Mouse (Mus musculus) heart, embryonic 15.5 days (tissue): ENCODE results near the gene Fbxl8. TPM values are rescaled to one million over a fixed set of nuclear protein-coding genes. Genes with fewer than 3 reads are reported as not detected.

Experiments used
- ATAC-seq: fragments of 200-750 bp; cut with Nextera tagmentation; replicated peaks from 2 replicates; pipeline ENCODE4 v1.8.0; 2017; ENCODE audit warnings: low read depth, moderate TSS enrichment; ENCODE audit not compliant: insufficient number of reproducible peaks, insufficient read depth, low FRiP score
- H3K27ac ChIP-seq: fragments of 300-500 bp; sonication (generic); 2 replicates; pipeline ENCODE4 v1.5.1; 2015; ENCODE audit warnings: mild to moderate bottlenecking, inconsistent platforms
- H3K27me3 ChIP-seq: fragments of 300-500 bp; sonication (generic); 2 replicates; pipeline ENCODE4 v1.6.1; 2015; ENCODE audit warnings: inconsistent platforms
- H3K36me3 ChIP-seq: fragments of 300-500 bp; sonication (generic); 2 replicates; pipeline ENCODE4 v1.6.1; 2015; ENCODE audit warnings: mild to moderate bottlenecking, inconsistent platforms
- H3K4me1 ChIP-seq: fragments of 300-500 bp; sonication (generic); replicated peaks from 2 replicates; pipeline ENCODE4 v1.6.1; 2015; ENCODE audit warnings: inconsistent platforms
- H3K4me2 ChIP-seq: fragments of 300-500 bp; sonication (generic); 2 replicates; pipeline ENCODE4 v1.6.1; 2015; ENCODE audit warnings: inconsistent platforms, mild to moderate bottlenecking, moderate library complexity
- H3K4me3 ChIP-seq: fragments of 300-500 bp; sonication (generic); 2 replicates; pipeline ENCODE4 v1.5.1; 2015; ENCODE audit warnings: mild to moderate bottlenecking, inconsistent platforms
- H3K9ac ChIP-seq: fragments of 300-500 bp; sonication (generic); 2 replicates; pipeline ENCODE4 v1.6.1; 2015; ENCODE audit warnings: mild to moderate bottlenecking, inconsistent platforms
- H3K9me3 ChIP-seq: fragments of 300-500 bp; sonication (generic); replicated peaks from 2 replicates; pipeline ENCODE4 v1.6.1; 2016; ENCODE audit warnings: inconsistent platforms
- WGBS: fragments of 180-500 bp; shearing (Covaris S2); methylation state at CpG from one replicate; pipeline ENCODE4 v1.1.7; 2015; ENCODE audit warnings: mixed read lengths; 5-methylcytosine and 5-hydroxymethylcytosine counted together
- polyA plus RNA-seq: library from polyadenylated mRNA; unstranded; fragments of >200 nt; fragmentation: Nextera tagmentation; extraction: Ambion mirVana; gene quantifications from 2 replicates; pipeline ENCODE4 v1.2.1, GENCODE M21; 2015

The Fbxl8 gene
- polyA plus RNA-seq, 1 experiment from 2014 or later, result 3.1 TPM

DNA sequence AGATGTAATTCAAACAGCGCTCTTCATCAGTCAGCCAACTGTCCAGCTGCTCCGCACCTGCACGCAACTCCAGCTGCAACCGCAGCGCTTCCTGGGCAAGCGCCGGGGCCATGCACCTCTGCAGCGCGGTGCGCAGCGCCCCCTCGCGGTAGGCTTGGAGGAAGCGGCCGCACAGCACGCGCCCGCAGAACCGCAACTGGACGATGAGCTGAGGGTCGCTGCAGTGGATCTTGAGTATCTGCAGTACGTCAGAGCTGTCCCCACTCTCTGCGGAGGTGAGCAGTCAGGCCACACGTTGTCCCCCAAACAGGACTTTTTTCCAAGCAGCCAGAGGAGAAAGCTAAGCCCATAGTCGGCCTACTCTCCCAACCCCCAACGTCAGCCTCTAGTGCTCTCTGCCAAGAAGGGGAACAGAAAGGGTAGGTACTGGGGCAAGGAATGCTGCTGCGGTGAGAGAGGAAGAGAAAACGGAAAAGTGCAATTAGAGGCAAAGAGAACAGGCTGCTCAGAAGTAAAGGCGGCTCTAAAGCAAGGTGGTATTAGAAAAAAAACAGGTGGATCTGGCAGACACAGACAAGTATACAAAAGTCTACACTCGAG is 4.6 kb upstream of the Fbxl8 start:
- Histone ChIP-seq H3K4me3 (peak overlapping the region; percentile 51), H3K4me1 (peaks cover 33% of the 10 kb centered on the region), H3K27me3 (peaks cover 47% of the 10 kb centered on the region), H3K27ac (no peak overlapping the region), H3K9ac (peak overlapping the region; percentile 48), H3K4me2 (peak overlapping the region; percentile 89), H3K9me3 (no peaks in the 10 kb centered on the region), H3K36me3 (no peaks in the 10 kb centered on the region)
- WGBS, result 5% methylated on average over 30 of the region's 30 CpGs
- ATAC-seq, result no peak

DNA sequence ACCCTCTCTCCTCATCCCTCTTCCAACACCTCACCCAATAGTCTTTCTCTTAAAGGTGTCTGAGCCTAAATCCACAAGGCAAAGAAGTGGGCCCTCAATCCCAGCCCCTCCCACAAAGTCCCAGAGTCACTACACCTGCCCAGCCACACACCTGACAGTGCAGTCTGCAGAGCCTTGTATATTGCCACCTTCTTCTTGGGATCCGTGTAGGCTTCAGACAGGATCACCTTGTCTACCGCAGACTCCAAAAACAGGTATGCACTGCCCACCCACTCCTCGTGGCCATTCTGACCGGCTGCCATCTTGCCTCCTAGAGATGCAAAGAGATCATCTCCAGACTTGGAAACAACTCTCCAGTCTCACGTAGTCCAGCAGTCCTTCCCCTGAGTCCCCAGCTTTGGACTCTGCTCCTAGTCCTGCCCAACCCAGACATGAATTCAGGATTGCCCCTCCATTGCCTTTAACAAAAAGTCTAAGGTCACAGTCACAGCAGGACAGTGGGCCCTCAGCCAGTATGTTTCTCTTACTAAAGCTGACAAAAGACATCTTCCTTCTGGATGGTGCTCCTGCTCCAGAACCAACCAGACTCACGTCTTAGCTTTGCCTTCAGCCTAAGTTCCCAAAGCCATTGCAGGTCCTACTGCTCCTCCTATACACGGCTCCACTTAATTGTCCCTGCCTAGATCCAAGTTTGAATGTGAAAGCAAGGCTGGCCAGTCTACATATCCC is 3.9 kb upstream of the Fbxl8 start:
- no peak for ATAC-seq
- Histone ChIP-seq H3K4me3 (no peak overlapping the region), H3K9me3 (no peaks in the 10 kb centered on the region), H3K27ac (no peak overlapping the region), H3K4me1 (peaks cover 30% of the 10 kb centered on the region), H3K9ac (no peak overlapping the region), H3K27me3 (peaks cover 44% of the 10 kb centered on the region), H3K4me2 (no peak overlapping the region), H3K36me3 (no peaks in the 10 kb centered on the region)
- WGBS, result 71% methylated on average over 7 of the region's 7 CpGs

DNA sequence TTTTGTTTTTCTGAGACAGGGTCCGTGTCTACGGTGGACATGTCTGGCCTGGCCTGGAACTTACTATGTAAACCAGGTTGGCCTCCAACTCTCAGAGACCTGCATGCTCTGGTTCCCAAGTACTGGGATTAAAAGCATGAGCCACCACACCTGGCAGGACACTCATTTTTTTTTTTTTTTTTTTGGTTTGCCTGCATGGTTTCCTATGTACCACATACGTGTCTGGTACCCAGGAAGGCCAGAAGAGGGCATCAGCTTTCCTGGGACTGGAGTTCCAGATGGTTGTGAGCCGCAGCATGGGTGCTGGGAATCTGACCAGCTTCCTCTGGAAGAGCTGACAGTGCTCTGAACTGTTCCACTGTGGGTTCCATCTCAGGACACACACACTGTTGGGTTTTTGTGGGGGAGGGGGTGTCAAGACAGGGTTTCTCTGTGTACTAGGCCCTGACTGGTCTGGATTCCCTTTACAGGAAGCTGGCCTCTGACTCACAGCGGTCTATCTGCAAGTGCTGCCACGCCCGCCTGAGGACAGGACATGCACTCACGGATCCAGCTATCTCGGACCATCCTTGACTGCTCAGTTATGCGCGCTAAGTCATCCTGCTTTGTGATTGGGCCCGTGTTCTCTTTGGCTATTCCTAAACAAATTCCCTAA is 3.0 kb upstream of the Fbxl8 start:
- Histone ChIP-seq H3K9me3 (no peaks in the 10 kb centered on the region), H3K27ac (no peak overlapping the region), H3K36me3 (no peaks in the 10 kb centered on the region), H3K27me3 (peaks cover 39% of the 10 kb centered on the region), H3K4me3 (no peak overlapping the region), H3K4me1 (peaks cover 30% of the 10 kb centered on the region), H3K4me2 (no peak overlapping the region), H3K9ac (no peak overlapping the region)
- no peak for ATAC-seq
- WGBS, result 86% methylated on average over 12 of the region's 12 CpGs

DNA sequence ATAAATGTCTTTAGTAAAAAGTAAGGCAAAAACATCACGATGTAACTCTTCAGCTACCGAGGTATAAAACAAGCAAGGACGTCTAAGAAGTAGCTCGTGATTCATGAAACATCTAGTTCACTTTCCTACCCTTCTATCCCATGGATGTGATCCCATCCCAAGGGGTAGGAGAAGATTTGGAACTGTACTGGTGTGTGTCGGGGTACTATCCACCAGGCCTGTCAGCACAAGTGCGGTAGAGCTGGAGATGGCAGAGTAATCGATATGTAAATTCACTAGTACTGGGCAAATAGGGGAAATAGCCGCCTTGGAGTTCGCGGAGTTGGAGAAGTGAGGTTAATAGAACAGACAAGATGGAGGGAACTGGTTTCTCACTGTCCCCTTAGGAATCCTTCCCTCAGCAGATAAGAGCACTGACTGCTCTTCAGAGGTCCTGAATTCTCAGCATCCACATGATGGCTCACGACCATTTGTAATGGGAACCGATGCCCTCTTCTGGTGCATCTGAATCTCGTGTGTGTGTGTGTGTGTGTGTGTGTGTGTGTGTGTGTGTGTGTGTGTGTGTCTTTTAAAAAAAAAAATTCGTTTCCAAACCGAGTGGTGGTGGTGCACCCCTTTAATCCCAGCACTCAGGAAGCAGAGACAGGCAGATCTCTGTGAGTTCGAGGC is 1.1 kb upstream of the Fbxl8 start:
- peak overlapping the region; percentile 80 for H3K4me2 ChIP-seq
- peaks cover 35% of the 10 kb centered on the region for H3K4me1 ChIP-seq
- WGBS, result 40% methylated on average over 16 of the region's 16 CpGs
- 0 out of 2 replicates have a peak, but pooled peaks cover 3% of the 10 kb centered on the region for H3K36me3 ChIP-seq
- no peaks in the 10 kb centered on the region for H3K9me3 ChIP-seq
- peak overlapping the region; percentile 79 for H3K4me3 ChIP-seq
- H3K27me3 ChIP-seq, result peaks cover 52% of the 10 kb centered on the region
- H3K9ac ChIP-seq, result no peak overlapping the region
- no peak for ATAC-seq
- no peak overlapping the region for H3K27ac ChIP-seq

DNA sequence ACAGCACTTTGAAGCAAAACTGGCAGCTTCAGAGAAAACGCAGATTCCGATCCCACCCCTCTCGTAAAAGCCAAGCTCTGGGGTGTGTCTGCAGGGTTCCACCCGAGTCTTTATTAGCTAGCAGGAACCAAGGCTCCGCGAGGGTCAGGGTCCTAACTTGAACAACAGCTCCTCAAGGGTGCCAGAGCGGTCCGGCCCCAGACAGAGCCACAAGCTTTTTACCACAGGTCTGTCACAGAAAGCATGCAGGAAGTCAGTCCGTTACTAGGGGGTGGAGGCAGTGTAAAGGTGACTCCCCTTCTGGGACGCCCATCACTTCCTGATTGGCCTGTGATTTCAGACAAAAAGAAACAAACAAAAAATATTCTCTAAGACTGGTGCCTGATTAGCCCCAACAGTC is 680 bp downstream of the Fbxl8 start:
- Histone ChIP-seq H3K4me3 (peak overlapping the region; percentile 79), H3K9me3 (no peaks in the 10 kb centered on the region), H3K4me2 (peak overlapping the region; percentile 80), H3K27me3 (peaks cover 56% of the 10 kb centered on the region), H3K4me1 (peaks cover 36% of the 10 kb centered on the region), H3K27ac (no peak overlapping the region), H3K36me3 (0 out of 2 replicates have a peak, but pooled peaks cover 3% of the 10 kb centered on the region), H3K9ac (peak overlapping the region; percentile 62)
- ATAC-seq, result no peak
- 12% methylated on average over 10 of the region's 10 CpGs for WGBS

DNA sequence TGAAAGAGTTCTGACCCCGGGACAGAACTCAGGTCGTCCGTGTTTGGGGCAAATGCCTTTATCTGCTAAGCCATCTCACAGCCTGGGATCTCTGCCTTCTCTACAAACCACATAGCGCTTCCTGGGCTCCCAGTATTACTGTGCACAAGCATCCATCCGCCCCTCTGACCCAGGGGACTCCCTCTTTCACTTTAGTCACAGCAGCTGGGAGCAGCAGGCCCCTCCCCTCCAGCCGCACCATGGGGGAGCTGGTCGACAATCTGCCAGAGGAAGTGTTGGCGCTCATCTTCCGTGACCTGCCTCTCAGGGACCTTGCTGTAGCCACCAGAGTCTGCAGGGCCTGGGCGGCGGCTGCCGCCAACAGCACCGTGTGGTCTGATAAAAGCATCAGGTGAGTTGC is 2.3 kb downstream of the Fbxl8 start:
- Histone ChIP-seq H3K4me3 (no peak overlapping the region), H3K9ac (no peak overlapping the region), H3K36me3 (0 out of 2 replicates have a peak, but pooled peaks cover 3% of the 10 kb centered on the region), H3K4me2 (no peak overlapping the region), H3K27ac (no peak overlapping the region), H3K4me1 (peaks cover 42% of the 10 kb centered on the region), H3K27me3 (peaks cover 62% of the 10 kb centered on the region), H3K9me3 (no peaks in the 10 kb centered on the region)
- no peak for ATAC-seq
- 44% methylated on average over 13 of the region's 13 CpGs for WGBS

DNA sequence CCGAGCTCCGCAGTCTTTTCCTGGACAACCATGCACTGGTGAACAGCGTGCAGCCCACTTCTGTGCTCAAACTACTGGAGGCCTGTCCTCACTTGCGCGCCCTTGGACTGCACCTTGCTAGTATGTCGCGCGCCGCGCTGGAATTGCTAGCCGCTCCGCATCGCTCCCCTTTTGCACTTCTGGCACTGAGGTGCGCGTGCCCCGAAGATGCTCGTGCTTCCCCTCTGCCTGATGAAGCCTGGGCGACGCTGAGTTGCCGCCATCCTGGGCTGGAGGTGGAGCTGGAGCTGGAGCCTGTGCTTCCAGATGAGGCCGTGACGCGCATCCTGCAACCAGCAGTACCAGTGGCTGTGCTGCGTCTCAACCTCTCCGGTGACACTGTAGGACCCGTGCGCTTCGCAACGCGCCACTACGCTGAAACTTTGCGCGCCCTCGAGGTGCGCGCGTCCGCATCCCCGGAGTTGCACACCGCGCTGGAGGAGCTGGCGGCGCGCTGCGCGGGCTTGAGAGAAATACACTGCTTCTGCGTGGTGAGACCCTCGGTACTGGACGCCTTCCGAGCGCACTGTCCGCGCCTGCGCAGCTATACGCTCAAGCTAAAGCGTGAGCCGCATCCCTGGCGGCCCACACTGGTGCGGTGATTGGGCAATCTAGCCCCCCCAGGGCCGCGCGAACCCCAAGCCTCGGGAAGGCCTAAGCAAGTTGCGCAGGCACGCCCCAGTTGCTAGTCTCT is 4.1 kb downstream of the Fbxl8 start:
- Histone ChIP-seq H3K4me2 (peak overlapping the region; percentile 84), H3K4me1 (peaks cover 42% of the 10 kb centered on the region), H3K27me3 (peaks cover 74% of the 10 kb centered on the region), H3K9me3 (no peaks in the 10 kb centered on the region), H3K27ac (no peak overlapping the region), H3K4me3 (peak overlapping the region; percentile 50), H3K36me3 (0 out of 2 replicates have a peak, but pooled peaks cover 3% of the 10 kb centered on the region), H3K9ac (peak overlapping the region; percentile 52)
- ATAC-seq, result peak; percentile 24; the same call in 1 of the 2 replicates
- WGBS, result 3% methylated on average over 65 of the region's 65 CpGs

DNA sequence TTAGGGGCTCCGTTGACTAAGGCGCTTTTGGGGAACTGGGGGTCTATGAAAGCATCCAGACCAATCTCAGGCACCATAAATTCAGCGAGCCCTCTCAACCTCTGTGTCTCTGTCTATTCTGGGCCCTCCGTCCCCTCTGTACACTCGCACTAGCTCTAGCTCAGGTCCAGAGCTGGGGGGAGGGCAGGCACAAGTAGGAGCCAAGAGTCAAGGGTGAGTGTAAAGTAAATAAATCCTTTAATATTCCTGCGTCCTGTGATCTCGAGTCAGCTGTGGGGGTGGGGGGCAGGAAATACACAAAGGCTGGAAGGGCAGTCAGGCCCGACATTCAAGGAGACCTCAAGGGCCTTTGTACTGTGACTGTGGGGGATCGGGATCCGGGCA is 4.6 kb downstream of the Fbxl8 start:
- Histone ChIP-seq H3K27me3 (peaks cover 77% of the 10 kb centered on the region), H3K4me3 (peak overlapping the region; percentile 50), H3K36me3 (0 out of 2 replicates have a peak, but pooled peaks cover 3% of the 10 kb centered on the region), H3K27ac (no peak overlapping the region), H3K9me3 (no peaks in the 10 kb centered on the region), H3K4me2 (peak overlapping the region; percentile 84), H3K9ac (peak overlapping the region; percentile 52), H3K4me1 (peaks cover 37% of the 10 kb centered on the region)
- ATAC-seq, result no peak
- 6% methylated on average over 10 of the region's 10 CpGs for WGBS

DNA sequence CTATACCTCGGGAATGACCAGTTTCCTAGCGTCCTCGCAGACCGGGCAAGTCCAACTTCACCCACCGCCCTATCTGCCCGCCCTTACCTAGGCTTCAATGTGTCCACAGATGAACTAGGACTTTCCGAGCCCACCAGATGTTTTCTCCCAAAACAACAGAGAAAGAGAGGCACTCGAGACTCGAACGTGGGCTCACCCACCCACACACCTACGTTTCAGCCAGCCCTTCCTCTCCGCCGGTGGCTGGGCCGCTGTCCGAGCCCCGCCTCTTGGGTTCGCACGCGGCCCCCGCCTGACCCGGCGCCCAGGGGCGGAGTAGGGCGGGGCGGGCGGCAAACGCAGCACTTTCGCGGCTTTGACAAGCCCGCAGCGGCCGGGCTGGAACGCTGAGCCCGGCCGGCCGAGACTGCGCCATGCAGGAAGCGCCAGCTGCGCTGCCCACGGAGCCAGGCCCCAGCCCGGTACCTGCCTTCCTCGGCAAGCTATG is 5.1 kb downstream of the Fbxl8 start, which contains the start of gene Hsf4:
Hsf4 (plus strand) TSS at position 341 of the 487 bp plus-strand sequence.
- peak within 1 kb of the TSS; percentile 84 for H3K4me2 ChIP-seq
- H3K27ac ChIP-seq, result no peak within 1 kb of the TSS
- WGBS, result under 1% methylated on average over 42 of the region's 42 CpGs
- peak within 1 kb of the TSS; percentile 50 for H3K4me3 ChIP-seq
- no peak; the same call in 1 of the 2 replicates for ATAC-seq
- H3K36me3 ChIP-seq, result 0 out of 2 replicates have a peak, but pooled peaks cover 3% of the 10 kb centered on the region
- H3K27me3 ChIP-seq, result peaks cover 81% of the 10 kb centered on the region
- H3K4me1 ChIP-seq, result peaks cover 36% of the 10 kb centered on the region
- H3K9me3 ChIP-seq, result no peaks in the 10 kb centered on the region
- peak within 1 kb of the TSS; percentile 52 for H3K9ac ChIP-seq

DNA sequence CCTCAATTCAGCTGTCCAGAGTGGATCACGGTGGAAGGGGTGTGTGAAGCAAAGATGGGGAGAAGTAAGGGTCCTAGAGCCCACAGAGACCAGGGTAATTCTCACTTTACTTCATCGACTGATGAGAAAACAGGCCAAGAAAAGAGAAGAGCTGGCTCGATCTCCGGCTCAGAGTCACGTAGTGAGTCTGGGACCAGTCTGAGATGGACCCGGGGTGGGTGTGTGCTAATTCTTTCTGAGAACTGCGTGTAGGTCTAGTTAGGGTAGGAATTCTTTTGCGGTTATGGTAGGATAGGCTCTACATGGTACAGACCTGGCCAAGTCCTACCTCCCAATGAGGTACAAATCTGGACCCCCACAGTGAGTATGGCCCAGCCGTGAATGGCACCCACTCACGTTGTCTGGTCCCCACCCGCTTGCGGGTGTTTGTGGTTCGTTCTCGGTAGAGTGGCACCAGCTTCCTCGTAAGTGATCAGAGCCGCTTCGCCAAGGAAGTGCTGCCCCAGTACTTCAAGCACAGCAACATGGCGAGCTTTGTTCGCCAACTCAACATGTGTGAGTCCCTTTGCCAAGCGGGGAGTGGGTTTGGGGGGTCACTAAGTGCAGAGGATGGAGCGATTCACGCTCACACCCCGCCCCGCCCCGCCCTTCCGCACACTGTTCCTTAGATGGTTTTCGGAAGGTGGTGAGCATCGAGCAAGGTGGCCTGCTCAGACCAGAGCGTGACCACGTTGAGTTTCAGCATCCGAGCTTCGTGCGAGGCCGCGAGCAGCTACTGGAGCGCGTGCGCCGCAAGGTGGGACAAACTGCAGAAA is 5.9 kb downstream of the Fbxl8 start:
- Histone ChIP-seq H3K27ac (no peak overlapping the region), H3K27me3 (peaks cover 89% of the 10 kb centered on the region), H3K4me1 (peaks cover 31% of the 10 kb centered on the region), H3K9me3 (no peaks in the 10 kb centered on the region), H3K9ac (peak overlapping the region; percentile 52), H3K36me3 (0 out of 2 replicates have a peak, but pooled peaks cover 3% of the 10 kb centered on the region), H3K4me3 (peak overlapping the region; percentile 50), H3K4me2 (peak overlapping the region; percentile 84)
- 5% methylated on average over 39 of the region's 39 CpGs for WGBS
- no peak for ATAC-seq
